Mouse (Mus musculus): ENCODE measurements at regions not wholly inside any gene's neighbourhood (a gene's known extent, or its start where the extent isn't known, plus 50 kb on each side); places are given as distances from the start of the nearest gene placed in this dataset. TPM values are rescaled to one million over a fixed set of nuclear protein-coding genes. Genes with fewer than 3 reads are reported as not detected.

DNA sequence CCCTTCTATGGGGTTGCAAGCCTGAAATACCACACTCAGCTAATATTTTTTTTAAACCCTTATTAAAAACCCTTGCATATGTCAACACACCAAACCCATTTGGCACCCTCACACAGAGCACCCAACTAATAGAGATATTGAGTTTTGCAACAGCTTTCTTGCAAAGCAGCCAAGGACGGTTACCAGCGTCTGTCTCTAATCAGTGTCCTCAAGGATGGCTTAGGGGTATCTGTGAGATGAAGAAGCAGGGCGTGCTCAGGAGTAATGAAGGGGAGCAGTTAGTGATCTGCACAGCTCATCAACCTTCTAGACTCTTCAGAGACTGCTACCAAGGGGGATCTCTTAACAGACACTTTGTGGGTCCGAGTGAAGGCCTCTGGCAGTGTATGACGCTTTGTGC lies 65.0 kb upstream of the Dapk1 start:
- Histone ChIP-seq H3K9me3 (replicated peaks; ENCODE audit: control insufficient read depth, low read length) (no peaks in the 10 kb centered on the region), H3K4me3 (ENCODE audit: low read depth, low read length) (no peak overlapping the region), H3K9ac (ENCODE audit: low read depth, low read length) (no peak overlapping the region), H3K27ac (ENCODE audit: low read length) (no peak overlapping the region), H3K27me3 (ENCODE audit: control insufficient read depth, insufficient read depth, low read depth, low read length) (no peaks in the 10 kb centered on the region), H3K4me2 (ENCODE audit: low read depth, low read length) (no peak overlapping the region), H3K36me3 (ENCODE audit: control insufficient read depth, insufficient read depth) (no peaks in the 10 kb centered on the region), H3K4me1 (ENCODE audit: control insufficient read depth, low read depth, low read length) (no peaks in the 10 kb centered on the region; the same call in 1 of the 2 replicates)
- 36% methylated on average over 5 of the region's 5 CpGs for WGBS (ENCODE audit: insufficient replicate concordance)
- ATAC-seq (ENCODE audit: low read depth): no peak

DNA sequence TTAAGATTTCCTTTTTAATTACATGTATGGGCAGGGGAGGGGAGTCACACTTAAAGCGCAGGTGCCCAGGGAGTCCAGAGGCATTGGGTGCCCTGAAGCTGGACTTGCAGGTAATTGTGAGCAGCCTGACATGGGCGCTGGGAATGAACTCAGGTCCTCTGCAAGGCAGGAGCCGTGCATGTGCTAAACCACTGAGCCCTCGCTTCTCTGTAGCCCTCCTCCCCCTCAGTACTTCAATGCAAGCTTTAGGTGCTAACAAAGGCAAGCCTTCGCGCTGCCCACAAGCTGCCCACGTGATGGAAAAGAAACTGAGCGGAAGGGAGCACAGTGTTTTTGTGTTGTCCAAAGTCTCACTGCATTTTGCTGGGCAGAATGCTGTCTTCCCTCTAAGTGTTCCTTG lies 63.6 kb upstream of the Dapk1 start:
- WGBS (ENCODE audit: insufficient replicate concordance): 58% methylated on average over 8 of the region's 8 CpGs
- ATAC-seq (ENCODE audit: low read depth): no peak
- no peak overlapping the region for H3K27ac ChIP-seq (ENCODE audit: low read length)
- no peak overlapping the region for H3K9ac ChIP-seq (ENCODE audit: low read depth, low read length)
- no peak overlapping the region for H3K4me2 ChIP-seq (ENCODE audit: low read depth, low read length)
- H3K4me3 ChIP-seq (ENCODE audit: low read depth, low read length): no peak overlapping the region
- no peaks in the 10 kb centered on the region for H3K27me3 ChIP-seq (ENCODE audit: control insufficient read depth, insufficient read depth, low read depth, low read length)
- H3K9me3 ChIP-seq (replicated peaks; ENCODE audit: control insufficient read depth, low read length): no peaks in the 10 kb centered on the region
- H3K4me1 ChIP-seq (ENCODE audit: control insufficient read depth, low read depth, low read length): no peaks in the 10 kb centered on the region; the same call in 1 of the 2 replicates
- no peaks in the 10 kb centered on the region for H3K36me3 ChIP-seq (ENCODE audit: control insufficient read depth, insufficient read depth)

DNA sequence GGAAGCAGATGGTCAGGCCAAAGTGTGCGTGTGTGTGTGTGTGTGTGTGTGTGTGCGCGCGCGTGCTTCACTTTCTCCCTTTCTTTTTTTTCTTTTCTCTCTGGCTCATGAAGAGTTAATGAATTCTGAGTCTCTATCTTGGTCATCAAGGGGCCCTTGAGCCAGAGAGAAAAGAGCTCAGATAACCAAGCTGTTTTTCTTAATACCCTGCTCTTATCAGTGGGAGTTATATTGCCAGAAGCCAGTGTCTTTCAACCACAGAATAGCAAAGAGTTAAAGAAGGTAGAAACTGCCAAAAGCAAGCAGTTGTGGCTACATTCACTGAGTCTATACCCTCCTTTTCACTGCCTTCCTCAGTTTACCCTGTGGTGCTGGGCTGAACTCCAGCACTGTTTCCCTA lies 60.6 kb upstream of the Dapk1 start:
- H3K27me3 ChIP-seq (ENCODE audit: control insufficient read depth, insufficient read depth, low read depth, low read length): no peaks in the 10 kb centered on the region
- no peak overlapping the region for H3K27ac ChIP-seq (ENCODE audit: low read length)
- H3K9me3 ChIP-seq (replicated peaks; ENCODE audit: control insufficient read depth, low read length): no peaks in the 10 kb centered on the region
- H3K4me2 ChIP-seq (ENCODE audit: low read depth, low read length): no peak overlapping the region
- no peak overlapping the region for H3K4me3 ChIP-seq (ENCODE audit: low read depth, low read length)
- H3K9ac ChIP-seq (ENCODE audit: low read depth, low read length): no peak overlapping the region
- H3K36me3 ChIP-seq (ENCODE audit: control insufficient read depth, insufficient read depth): no peaks in the 10 kb centered on the region
- WGBS (ENCODE audit: insufficient replicate concordance): 42% methylated on average over 5 of the region's 5 CpGs
- no peaks in the 10 kb centered on the region; the same call in 1 of the 2 replicates for H3K4me1 ChIP-seq (ENCODE audit: control insufficient read depth, low read depth, low read length)
- peak; percentile 71 for ATAC-seq (ENCODE audit: low read depth)

DNA sequence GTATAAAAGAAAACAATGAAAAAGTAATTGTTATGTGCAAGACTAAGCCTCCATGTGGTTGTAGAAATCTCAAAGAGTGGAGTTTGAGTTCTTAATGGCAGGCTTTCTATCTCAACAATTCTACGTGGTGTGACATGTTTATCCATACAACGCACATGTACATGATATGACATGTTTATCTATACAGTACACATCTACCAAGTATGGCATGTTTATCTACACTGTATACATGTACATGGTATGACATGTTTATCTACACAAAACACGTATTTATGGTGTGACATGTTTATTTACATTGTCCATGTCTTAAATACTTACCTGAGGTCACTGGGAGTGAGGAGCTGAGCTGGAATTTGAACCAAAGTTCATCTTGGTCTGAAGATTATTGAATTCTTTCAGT lies 57.4 kb upstream of the Dapk1 start:
- Histone ChIP-seq H3K9me3 (replicated peaks; ENCODE audit: control insufficient read depth, low read length) (no peaks in the 10 kb centered on the region), H3K27me3 (ENCODE audit: control insufficient read depth, insufficient read depth, low read depth, low read length) (no peaks in the 10 kb centered on the region), H3K36me3 (ENCODE audit: control insufficient read depth, insufficient read depth) (no peaks in the 10 kb centered on the region), H3K4me2 (ENCODE audit: low read depth, low read length) (no peak overlapping the region), H3K4me1 (ENCODE audit: control insufficient read depth, low read depth, low read length) (no peaks in the 10 kb centered on the region; the same call in 1 of the 2 replicates), H3K4me3 (ENCODE audit: low read depth, low read length) (no peak overlapping the region), H3K9ac (ENCODE audit: low read depth, low read length) (no peak overlapping the region), H3K27ac (ENCODE audit: low read length) (no peak overlapping the region)
- ATAC-seq (ENCODE audit: low read depth): peak; percentile 53
- WGBS (ENCODE audit: insufficient replicate concordance): 34% methylated on average over 3 of the region's 3 CpGs

DNA sequence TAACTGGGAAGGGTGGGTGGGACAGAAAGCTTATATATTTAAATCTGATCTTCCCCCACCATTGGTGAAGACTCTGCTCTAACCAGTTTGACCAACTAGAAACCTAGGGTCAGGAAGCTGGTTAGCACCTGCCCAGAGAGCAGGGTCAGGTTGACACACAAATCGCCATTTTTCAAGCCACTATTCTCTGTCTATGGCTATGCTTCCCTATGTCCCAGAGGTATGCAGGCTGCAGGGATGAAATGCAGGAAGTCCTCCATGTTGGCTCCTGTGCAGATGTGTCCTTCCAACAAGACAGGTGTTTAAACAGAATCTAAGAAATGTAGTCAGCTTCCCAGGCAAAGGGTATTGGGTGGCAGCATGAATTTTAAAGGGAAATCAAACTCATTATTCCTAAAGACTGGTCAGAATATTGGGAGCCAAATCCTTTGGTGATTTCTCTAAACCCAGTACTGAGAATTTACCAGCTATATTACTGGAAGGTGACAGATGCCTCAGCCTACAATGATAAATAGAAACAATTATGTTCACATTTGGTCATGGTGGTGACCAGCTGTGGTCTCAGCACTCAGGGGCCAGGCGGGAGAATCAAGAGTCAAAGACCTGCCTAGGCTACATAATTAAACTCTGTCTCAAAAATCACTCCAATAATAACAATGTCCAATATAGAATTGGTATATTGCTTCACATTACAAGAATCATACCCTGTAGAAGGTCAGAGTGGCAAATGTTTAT lies 55.6 kb upstream of the Dapk1 start:
- no peak overlapping the region for H3K4me3 ChIP-seq (ENCODE audit: low read depth, low read length)
- H3K4me2 ChIP-seq (ENCODE audit: low read depth, low read length): no peak overlapping the region
- H3K9ac ChIP-seq (ENCODE audit: low read depth, low read length): no peak overlapping the region
- no peaks in the 10 kb centered on the region for H3K9me3 ChIP-seq (replicated peaks; ENCODE audit: control insufficient read depth, low read length)
- H3K4me1 ChIP-seq (ENCODE audit: control insufficient read depth, low read depth, low read length): no peaks in the 10 kb centered on the region; the same call in 1 of the 2 replicates
- no peaks in the 10 kb centered on the region for H3K36me3 ChIP-seq (ENCODE audit: control insufficient read depth, insufficient read depth)
- ATAC-seq (ENCODE audit: low read depth): no peak
- no peak overlapping the region for H3K27ac ChIP-seq (ENCODE audit: low read length)
- 65% methylated on average over 2 of the region's 2 CpGs for WGBS (ENCODE audit: insufficient replicate concordance)
- H3K27me3 ChIP-seq (ENCODE audit: control insufficient read depth, insufficient read depth, low read depth, low read length): no peaks in the 10 kb centered on the region

Small RNAs in the stretch of these regions (microRNA-seq; reads per million reads assigned to microRNA genes)
- gene Gm24999 (not detected), gene Gm25000 (not detected)
